Mouse (Mus musculus) heart, adult 2 months (tissue): ENCODE data around the gene Hfe. TPM values are rescaled to one million over a fixed set of nuclear protein-coding genes. Genes with fewer than 3 reads are reported as not detected.
"Not testable (repeated sequence)": the region's sequence is repeated elsewhere in the genome, so short reads cannot be mapped to it uniquely, and the experiment has no call there.

Experiments
- DNase-seq, 2 experiments: peaks; one replicate each; pipeline ENCODE4 v3.0.0; 2021
- H3K27ac ChIP-seq: fragments of 200-600 bp; 2 replicates; pipeline ENCODE4 v1.8.1; 2022
- H3K27me3 ChIP-seq: fragments of 200-500 bp; 2 replicates; pipeline ENCODE4 v1.6.1; 2012; ENCODE audit warnings: mild to moderate bottlenecking, low read length, inconsistent platforms, mixed read lengths; ENCODE audit not compliant: control insufficient read depth, insufficient read depth
- H3K36me3 ChIP-seq: fragments of 200-500 bp; 2 replicates; pipeline ENCODE4 v1.6.1; 2012; ENCODE audit warnings: low read length, inconsistent platforms; ENCODE audit not compliant: control insufficient read depth, insufficient read depth
- H3K4me1 ChIP-seq: fragments of 200-500 bp; 2 replicates; pipeline ENCODE4 v1.6.1; 2011; ENCODE audit warnings: low read length; ENCODE audit not compliant: control insufficient read depth, insufficient read depth
- H3K4me3 ChIP-seq: fragments of 200-600 bp; 2 replicates; pipeline ENCODE4 v1.8.1; 2022
- H3K79me2 ChIP-seq: fragments of 200-500 bp; replicated peaks from 2 replicates; pipeline ENCODE4 v1.6.1; 2012; ENCODE audit warnings: mild to moderate bottlenecking, inconsistent platforms, low read length, moderate library complexity, mixed read lengths; ENCODE audit not compliant: control insufficient read depth, insufficient read depth
- H3K9ac ChIP-seq: fragments of 200-500 bp; 2 replicates; pipeline ENCODE4 v1.6.1; 2012; ENCODE audit warnings: low read depth, mild to moderate bottlenecking, control low read depth, inconsistent platforms, low read length, mixed read lengths
- CTCF ChIP-seq: fragments of 200-600 bp; IDR thresholded peaks from 2 replicates; pipeline ENCODE4 v1.8.1; 2022; ENCODE audit warnings: antibody characterized with exemption, mild to moderate bottlenecking, moderate library complexity
- EP300 ChIP-seq: fragments of 200-500 bp; IDR thresholded peaks from 2 replicates; pipeline ENCODE4 v1.6.1; 2011; ENCODE audit warnings: low read depth, low read length, control low read depth; ENCODE audit not compliant: insufficient read depth
- POLR2A ChIP-seq: fragments of 200-500 bp; IDR thresholded peaks from 2 replicates; pipeline ENCODE4 v1.6.1; 2011; ENCODE audit warnings: mild to moderate bottlenecking, low read depth, low read length, control low read depth; ENCODE audit not compliant: insufficient read depth
- WGBS: fragments of 180-500 bp; shearing (Covaris S2); methylation state at CpG from one replicate; pipeline ENCODE4 v1.1.7; 2018; 5-methylcytosine and 5-hydroxymethylcytosine counted together
- intact Hi-C: fragments of 180-260 bp; cut with DNase I; formaldehyde crosslinking; loops from one replicate; pipeline ENCODE4 v1.15.1; 2025
- polyA plus RNA-seq: library from polyadenylated mRNA; depleted of rRNA; stranded (reverse); fragments of >200 nt; gene quantifications from 2 replicates; pipeline ENCODE4 v1.2.3, GENCODE M21; 2012
- total RNA-seq, 2 experiments: library from RNA; stranded (reverse); gene quantifications; 2 replicates each; pipeline ENCODE4 v1.2.3; 2021

The Hfe gene
- total and polyA plus RNA-seq, 3 experiments = 16.8 to 62.8 (median 58.9) TPM

DNA sequence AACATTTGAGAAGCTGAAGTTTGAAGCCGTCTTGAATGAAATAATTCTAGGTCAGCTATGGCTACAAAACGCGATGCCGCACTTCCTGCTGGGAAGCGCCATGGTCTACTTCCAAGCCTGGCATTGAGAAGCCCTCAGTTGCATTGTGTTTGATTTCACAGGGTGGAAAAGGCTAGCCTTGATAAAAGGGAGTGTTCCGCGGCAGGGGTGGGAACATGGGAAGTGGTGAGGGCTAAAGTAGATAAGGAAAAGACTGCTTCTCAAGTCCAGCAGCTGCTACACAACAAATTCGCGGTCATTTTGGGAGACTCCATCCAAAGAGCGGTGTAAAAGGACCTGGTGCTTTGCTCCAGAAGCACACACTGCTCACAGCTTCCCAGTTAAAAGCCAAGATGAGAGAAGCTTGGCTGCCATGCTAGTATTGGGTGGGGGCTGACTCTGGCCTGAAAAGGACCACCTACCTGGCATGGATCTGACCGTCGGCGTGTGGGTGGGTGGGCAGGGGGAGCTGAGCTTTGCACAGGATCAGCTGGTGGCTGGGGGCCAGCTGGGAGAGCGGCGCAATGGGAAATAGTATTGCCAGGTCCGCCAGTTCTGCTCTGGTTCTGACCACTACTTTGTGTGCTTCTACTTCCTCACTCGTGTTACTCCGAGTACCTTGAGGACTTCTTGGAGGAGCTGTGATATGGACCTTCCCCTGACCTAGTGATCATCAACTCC, 18.0 kb upstream of the Hfe start:
- WGBS = 57% methylated on average over 18 of the region's 18 CpGs
- H3K79me2 ChIP-seq = no peaks in the 10 kb centered on the region
- H3K4me3 ChIP-seq = no peak overlapping the region
- no peak overlapping the region for H3K9ac ChIP-seq
- intact Hi-C loops = no loop called here
- TF ChIP-seq CTCF (no peak), EP300 (no peak), POLR2A (no peak)
- H3K27me3 ChIP-seq = no peaks in the 10 kb centered on the region
- no peaks in the 10 kb centered on the region for H3K36me3 ChIP-seq
- no peak for DNase-seq
- peaks cover 5% of the 10 kb centered on the region for H3K4me1 ChIP-seq
- H3K27ac ChIP-seq = peak overlapping the region; percentile 20; the same call in 1 of the 2 replicates

DNA sequence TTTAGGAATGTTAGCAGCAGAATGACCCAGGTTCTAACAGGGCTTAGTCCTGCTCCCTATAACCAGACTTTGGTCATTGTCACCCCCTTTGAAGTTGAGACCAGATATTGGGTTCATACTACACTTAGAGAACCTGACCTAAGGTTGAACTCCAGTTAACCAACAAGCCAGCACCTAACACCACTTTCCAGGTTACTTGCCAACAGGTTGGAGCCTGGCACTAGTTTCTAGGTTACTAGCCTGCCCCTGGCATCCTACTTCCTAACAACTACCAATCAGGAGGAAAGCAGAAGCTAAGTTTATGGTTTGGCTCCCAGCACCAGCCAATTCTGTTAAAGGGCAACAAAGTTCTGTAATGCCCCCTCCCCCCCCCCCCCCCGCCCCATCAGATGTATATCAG, 14.6 kb upstream of the Hfe start:
- WGBS = 90% methylated on average over 1 of the region's 1 CpGs
- intact Hi-C loops = no loop called here

DNA sequence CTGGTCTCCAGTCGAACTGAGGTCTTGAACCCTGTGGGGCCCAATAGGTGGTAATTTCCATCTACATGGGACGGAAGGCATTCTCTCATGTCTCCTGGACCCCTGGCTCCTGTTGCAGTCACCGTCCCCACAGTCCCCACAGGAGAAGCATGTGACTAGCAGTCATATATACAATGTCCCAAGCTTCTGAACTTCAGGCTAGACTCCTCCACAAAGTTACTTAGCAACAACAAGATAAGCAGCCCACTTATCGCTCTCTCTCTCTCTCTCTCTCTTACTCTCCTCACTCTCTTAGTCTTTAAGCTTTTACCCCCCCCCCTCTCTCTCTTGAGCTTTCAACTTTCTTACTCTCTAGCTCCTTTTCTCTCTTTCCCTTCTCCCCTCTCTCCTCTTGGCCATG, 13.6 kb upstream of the Hfe start:
- TF ChIP-seq EP300 (no peak), POLR2A (no peak), CTCF (no peak)
- no peak overlapping the region for H3K27ac ChIP-seq
- no peaks in the 10 kb centered on the region for H3K36me3 ChIP-seq
- intact Hi-C loops = no loop called here
- no peak overlapping the region for H3K4me3 ChIP-seq
- no peaks in the 10 kb centered on the region for H3K27me3 ChIP-seq
- H3K79me2 ChIP-seq = no peaks in the 10 kb centered on the region
- WGBS = 75% methylated on average over 4 of the region's 4 CpGs
- H3K9ac ChIP-seq = no peak overlapping the region
- DNase-seq = no peak
- H3K4me1 ChIP-seq = peaks cover 2% of the 10 kb centered on the region; the same call in 1 of the 2 replicates

More for the DNA sequence above, 14.6 kb upstream of the Hfe start:
- Histone ChIP-seq H3K4me1 (peaks cover 4% of the 10 kb centered on the region; the same call in 1 of the 2 replicates), H3K9ac (no peak overlapping the region), H3K4me3 (no peak overlapping the region), H3K36me3 (no peaks in the 10 kb centered on the region), H3K79me2 (no peaks in the 10 kb centered on the region), H3K27me3 (no peaks in the 10 kb centered on the region), H3K27ac (no peak overlapping the region)
- no peak for DNase-seq
- TF ChIP-seq EP300 = no peak
- TF ChIP-seq POLR2A = no peak
- TF ChIP-seq CTCF = no peak

DNA sequence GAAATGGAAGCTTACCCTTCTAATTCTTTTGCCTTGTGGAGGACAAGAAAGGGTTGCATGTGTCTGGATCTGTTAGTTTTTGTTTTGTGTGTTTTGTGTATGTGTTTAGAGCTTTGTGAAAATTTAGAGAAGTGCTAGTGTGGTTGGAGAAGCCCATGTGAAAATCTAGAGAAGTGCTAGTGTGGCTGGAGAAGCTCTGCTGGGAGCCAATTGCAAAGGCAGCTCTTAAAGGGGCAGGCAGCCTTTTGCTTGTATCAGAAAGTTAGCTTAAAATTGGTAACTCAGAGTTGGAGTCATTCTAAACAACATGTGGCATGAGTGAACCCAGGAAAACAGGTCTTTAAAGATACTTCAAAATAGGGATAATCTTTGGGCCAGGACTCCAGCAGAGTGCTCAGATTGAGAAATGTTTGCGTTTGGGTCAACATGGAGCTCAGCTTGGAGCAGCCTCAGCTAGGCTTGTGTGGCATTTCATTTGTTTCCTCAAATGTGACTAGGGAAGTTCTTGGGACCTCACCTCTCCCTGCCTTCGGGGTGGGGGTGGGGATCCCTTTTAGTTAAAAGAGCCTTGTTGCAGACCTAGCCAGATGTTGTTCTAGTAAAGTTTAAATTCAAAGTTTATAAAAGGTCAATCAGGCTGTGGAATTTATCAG, 7.1 kb upstream of the Hfe start:
- H3K4me1 ChIP-seq, H3K4me3 ChIP-seq, H3K27me3 ChIP-seq, H3K79me2 ChIP-seq, H3K36me3 ChIP-seq, H3K9ac ChIP-seq, intact Hi-C loops, DNase-seq: not testable (repeated sequence)
- peak overlapping the region; percentile 34 for H3K27ac ChIP-seq
- 34% methylated on average over 2 of the region's 2 CpGs for WGBS

DNA sequence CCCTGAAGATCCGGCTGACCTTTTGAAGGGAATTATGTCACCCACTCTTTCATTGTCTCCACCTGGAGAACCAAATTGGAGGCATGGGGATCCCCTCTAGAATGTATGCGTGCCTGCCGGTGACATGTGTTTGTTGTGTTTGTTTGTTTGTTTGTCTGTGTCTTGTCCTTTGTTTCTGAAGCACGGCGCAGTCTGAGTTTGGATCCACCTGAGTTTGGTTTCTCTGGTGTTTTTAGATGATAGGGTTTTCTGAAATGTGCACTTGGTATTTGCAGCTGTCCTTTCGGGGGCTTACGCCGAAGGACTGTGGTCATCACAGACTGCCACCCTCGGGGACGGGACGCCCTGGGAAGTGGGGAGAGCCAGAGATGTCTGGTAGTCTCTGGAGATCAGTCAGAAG, 6.5 kb upstream of the Hfe start:
- H3K27me3 ChIP-seq = no peaks in the 10 kb centered on the region
- H3K27ac ChIP-seq = peak overlapping the region; percentile 34
- no peaks in the 10 kb centered on the region for H3K79me2 ChIP-seq
- H3K36me3 ChIP-seq = no peaks in the 10 kb centered on the region
- no peak overlapping the region for H3K4me3 ChIP-seq
- 39% methylated on average over 11 of the region's 11 CpGs for WGBS
- intact Hi-C loops = no loop called here
- no peak overlapping the region for H3K9ac ChIP-seq
- TF ChIP-seq POLR2A (no peak), EP300 (no peak), CTCF (no peak)
- DNase-seq = no peak
- H3K4me1 ChIP-seq = no peaks in the 10 kb centered on the region; the same call in 1 of the 2 replicates

DNA sequence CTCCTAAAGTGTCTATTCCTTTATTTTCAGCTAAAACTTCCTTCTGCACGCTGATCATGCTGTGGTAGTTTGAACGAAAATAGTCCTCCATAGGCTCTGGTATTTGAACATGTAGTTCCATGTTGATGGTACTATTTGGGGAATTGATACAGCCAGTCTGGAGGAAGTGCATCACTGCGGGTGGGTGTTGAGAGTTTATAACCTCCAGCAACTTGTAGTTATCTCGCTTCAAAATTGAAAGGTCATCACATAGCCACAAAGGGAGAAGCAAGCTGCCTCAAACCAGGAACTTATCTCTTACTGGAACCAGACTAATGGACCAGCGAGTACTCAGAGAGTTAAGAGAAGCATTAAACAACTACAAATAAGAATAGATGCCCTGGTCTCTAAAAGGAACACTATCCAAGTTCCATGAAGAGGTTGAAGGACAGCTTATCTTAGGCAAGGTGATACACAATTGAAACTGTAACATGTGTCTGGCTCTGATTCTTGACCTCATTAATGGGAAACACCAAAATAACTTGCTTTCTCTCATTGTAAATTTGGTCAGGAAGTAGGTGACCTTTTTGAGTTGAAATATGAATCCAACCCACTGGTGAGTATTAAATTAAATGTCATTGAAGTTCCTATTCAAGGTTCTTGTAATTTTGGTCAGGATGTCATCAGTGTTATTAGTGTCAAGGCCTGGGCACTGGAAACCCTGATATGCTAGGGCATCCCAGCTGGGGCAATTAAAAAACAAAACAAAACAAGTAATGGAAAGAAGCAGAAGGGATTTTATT, 5.8 kb upstream of the Hfe start:
- Histone ChIP-seq H3K27ac (peak overlapping the region; percentile 34), H3K4me3 (no peak overlapping the region), H3K79me2 (no peaks in the 10 kb centered on the region), H3K36me3 (no peaks in the 10 kb centered on the region), H3K9ac (no peak overlapping the region), H3K27me3 (no peaks in the 10 kb centered on the region), H3K4me1 (no peaks in the 10 kb centered on the region; the same call in 1 of the 2 replicates)
- intact Hi-C loops = no loop called here
- no peak for DNase-seq
- TF ChIP-seq EP300 (no peak), POLR2A (no peak), CTCF (no peak)
- WGBS = 35% methylated on average over 5 of the region's 5 CpGs
